Mouse (Mus musculus) layer of hippocampus, adult 11-12 months (tissue): ENCODE measurements at regions not wholly inside any gene's neighbourhood (a gene's known extent, or its start where the extent isn't known, plus 50 kb on each side); places are given as distances from the start of the nearest gene placed in this dataset.

Experiments used
- DNase-seq: peaks from one replicate; pipeline ENCODE4 v3.0.0; 2022; ENCODE audit warnings: low spot score

GRCm38 (mm10) chr1:62872771-62873170 is 169.7 kb downstream of the Nrp2 start:
- DNase-seq = no peak

DNA sequence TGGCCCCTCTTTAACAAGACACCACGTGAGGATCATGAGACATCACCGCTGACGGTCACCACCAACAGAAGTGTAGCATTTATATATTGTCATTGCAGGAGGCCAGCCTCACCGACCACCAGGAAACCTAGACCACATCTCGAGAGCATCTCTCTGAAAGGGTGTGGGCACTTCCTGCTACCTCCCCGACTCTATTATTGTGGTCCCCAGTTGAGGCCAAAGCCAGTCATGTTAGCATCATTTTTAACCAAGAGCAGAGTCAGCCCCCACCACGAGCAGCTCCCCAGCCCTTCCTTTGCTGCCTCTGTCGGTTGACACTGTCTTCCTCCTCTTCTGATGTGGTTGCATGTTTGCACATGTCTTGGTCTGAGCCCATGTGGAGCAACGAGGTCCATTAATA is 172.5 kb downstream of the Nrp2 start:
- no peak for DNase-seq

DNA sequence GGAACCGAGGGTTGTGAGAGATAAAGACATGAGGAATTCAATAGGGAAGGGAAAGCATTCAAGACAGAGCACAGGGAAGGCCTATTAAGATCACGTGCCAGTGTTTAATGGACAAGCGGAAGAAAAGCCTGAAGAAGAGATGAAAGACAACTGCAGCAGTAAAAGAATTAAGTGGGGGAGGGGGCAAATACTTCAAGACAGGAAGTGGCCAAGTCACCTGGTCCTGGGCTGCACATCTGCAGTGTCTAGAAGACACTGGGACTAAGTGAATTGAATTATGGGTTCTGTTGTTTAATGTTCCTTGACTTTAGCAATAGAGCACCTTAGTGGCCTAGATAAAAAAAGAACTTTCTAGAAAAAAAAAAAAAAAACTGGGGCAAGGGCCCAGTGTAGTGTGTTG is 173.6 kb downstream of the Nrp2 start:
- no peak for DNase-seq

DNA sequence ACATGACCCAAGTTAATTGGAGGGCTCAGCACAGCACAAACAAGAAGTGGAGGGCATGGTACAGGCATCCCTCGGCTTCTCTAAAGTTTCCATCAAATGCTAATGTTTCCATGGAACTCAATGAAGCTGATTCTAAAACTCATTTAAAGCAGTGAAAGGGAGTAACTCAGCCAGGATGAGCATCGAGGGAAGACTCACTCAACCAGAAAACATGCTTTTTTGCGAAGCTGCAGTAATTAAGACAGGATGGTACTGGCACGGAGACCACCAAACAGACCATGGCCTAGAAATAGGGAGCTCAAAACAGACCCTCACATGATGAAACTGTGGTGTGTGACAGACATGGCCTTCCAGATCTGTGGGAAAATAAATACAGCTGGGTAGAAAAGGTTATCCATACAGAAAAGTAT is 177.8 kb downstream of the Nrp2 start:
- no peak for DNase-seq

DNA sequence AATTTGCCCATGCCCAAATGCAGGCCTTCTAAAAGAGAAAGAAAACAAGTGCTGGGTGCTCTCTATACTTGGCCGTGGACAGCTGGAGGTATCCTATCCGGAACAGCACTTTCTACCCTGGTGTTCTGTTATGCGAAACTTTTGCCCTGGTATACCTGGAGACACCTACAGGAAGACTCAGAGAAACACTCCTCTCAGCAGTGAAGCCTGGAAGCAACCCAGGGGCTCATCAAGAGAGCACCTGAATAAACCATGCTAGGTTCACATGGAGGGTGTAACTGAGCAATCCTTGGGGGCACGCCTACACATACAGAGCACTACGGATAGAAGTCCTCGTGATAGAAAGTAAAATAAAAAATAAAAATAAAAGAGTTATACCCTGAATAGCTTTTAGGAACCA is 178.4 kb downstream of the Nrp2 start:
- no peak for DNase-seq

GRCm38 (mm10) chr1:62882028-62882427 is 178.9 kb downstream of the Nrp2 start:
- DNase-seq = no peak

DNA sequence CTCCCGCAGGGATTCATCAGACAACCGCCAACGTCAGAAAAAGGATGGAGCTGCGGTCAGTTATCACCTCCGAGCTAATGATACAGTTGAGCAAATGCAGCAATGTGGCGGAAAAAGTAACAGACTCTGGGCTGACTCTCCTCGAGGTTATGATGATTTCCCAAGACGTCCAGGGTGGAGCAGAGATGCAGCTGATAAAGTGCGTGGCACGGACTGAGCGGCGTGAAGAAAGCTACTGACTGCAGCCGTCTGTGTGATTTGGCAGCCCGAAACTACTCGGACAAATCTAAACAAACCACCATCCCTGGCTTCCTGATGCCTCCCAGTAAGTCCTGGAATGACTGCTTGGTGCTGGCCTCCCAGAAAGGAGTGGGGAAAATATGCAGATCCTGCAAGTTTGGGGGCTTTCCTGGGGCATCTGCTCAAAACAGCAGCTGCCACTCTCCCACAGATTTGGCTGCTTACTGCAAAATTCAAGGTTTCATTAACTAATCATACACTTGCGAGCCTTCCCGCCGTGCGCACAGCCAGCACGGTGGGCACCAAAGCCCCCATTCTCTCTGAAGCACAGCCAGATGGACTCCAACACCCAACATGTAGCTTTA is 181.9 kb downstream of the Nrp2 start:
- no peak for DNase-seq

- DNase-seq = no peak
These were observed 184.7 kb downstream of the Nrp2 start for GRCm38 (mm10) chr1:62887585-62888483.

DNA sequence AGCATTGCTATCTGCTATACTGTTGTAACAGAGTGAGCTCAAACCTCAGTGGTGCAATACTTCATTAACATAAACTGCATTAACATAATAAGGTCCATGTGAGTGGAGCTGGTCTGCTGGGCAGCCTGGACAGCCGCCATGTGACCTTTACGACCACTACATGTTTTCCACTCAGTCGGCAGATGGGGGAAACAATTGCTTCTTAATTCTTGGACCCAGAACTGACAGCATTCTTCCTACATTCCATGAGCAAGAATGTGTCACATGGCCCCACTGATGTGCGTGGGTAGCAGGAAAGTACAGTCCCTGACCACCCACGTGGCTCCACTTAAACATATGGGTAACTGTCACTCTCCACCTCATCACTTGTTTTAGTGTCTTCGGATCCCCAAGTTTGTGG is 198.3 kb downstream of the Nrp2 start:
- peak; percentile 60 for DNase-seq

DNA sequence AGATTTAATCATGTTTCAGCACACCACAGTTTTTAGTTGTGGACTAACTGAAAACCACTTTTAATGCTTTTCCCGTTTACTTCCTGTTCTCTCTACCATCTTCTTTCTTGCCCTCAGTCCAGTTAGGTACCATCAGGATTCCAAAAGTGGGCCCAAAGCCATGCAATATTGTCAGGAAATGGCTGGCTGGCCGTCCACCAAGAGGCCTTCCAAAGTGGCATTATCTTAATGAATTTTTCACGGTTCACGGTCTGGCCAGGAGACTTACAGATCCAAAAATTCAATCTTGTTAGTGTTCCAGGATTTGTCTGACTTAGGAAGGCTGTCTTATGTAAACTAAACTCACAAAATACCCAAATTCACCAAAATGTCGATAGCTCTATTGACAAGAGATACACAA is 198.8 kb downstream of the Nrp2 start:
- no peak for DNase-seq

GRCm38 (mm10) chr1:62902931-62903453 is 199.9 kb downstream of the Nrp2 start:
- DNase-seq = no peak

DNA sequence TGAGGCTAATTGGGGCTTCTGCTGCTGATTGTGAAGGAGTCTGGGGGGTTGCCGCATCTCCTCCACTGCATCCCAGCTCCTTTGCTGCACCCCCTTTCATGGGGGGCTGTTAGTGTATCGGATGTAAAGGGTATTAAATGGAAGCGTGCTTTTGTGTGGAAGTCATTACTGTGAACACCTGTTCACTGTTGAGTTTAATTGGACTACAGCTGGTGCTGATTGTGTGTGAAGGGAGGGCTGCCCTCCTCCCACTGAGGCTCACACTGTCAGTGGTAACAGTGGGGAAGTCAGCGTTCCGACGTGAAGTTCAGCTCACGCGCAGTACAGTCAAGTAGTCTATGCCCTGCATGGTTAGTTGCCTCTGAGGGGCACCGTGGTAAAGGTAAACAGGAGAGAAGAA is 202.7 kb downstream of the Nrp2 start:
- no peak for DNase-seq

GRCm38 (mm10) chr1:62907243-62907642 is 204.2 kb downstream of the Nrp2 start:
- DNase-seq = no peak
